Mouse (Mus musculus) liver, adult 2 months (tissue): ENCODE measurements around the gene Cfap299. TPM values are rescaled to one million over a fixed set of nuclear protein-coding genes. Genes with fewer than 3 reads are reported as not detected.

ENCODE experiments used
- DNase-seq: peaks from one replicate; pipeline ENCODE4 v3.0.0-alpha.2; 2011; ENCODE audit warnings: low read depth, low spot score; ENCODE audit errors: extremely low read depth
- H3K27ac ChIP-seq: fragments of 200-500 bp; replicated peaks from 2 replicates; pipeline ENCODE4 v1.5.1; 2012; ENCODE audit warnings: low read depth, mild to moderate bottlenecking, control low read depth, inconsistent platforms, low read length; ENCODE audit not compliant: insufficient read depth
- H3K27me3 ChIP-seq: fragments of 200-500 bp; 2 replicates; pipeline ENCODE4 v1.6.1; 2012; ENCODE audit warnings: mild to moderate bottlenecking, moderate library complexity, low read length, inconsistent platforms; ENCODE audit not compliant: control insufficient read depth, insufficient read depth
- H3K36me3 ChIP-seq: fragments of 200-500 bp; 2 replicates; pipeline ENCODE4 v1.6.1; 2012; ENCODE audit warnings: low read length, inconsistent platforms; ENCODE audit not compliant: control insufficient read depth, insufficient read depth
- H3K4me1 ChIP-seq: fragments of 200-500 bp; 2 replicates; pipeline ENCODE4 v1.6.1; 2011; ENCODE audit warnings: low read length; ENCODE audit not compliant: control insufficient read depth, insufficient read depth
- H3K4me3 ChIP-seq: fragments of 200-500 bp; 2 replicates; pipeline ENCODE4 v1.5.1; 2011; ENCODE audit warnings: low read depth, mild to moderate bottlenecking, control low read depth, low read length, moderate library complexity; ENCODE audit not compliant: insufficient read depth
- H3K79me2 ChIP-seq: fragments of 200-500 bp; 2 replicates; pipeline ENCODE4 v1.6.1; 2012; ENCODE audit warnings: inconsistent platforms, mild to moderate bottlenecking, low read length, moderate library complexity; ENCODE audit not compliant: control insufficient read depth, insufficient read depth
- H3K9ac ChIP-seq: fragments of 200-500 bp; 2 replicates; pipeline ENCODE4 v1.6.1; 2012; ENCODE audit warnings: low read depth, mild to moderate bottlenecking, control low read depth, inconsistent platforms, low read length
- CTCF ChIP-seq: fragments of 200-500 bp; IDR thresholded peaks from 2 replicates; pipeline ENCODE4 v1.5.1; 2011; ENCODE audit warnings: low read depth, low read length, control low read depth
- POLR2A ChIP-seq: fragments of 200-500 bp; IDR thresholded peaks from 2 replicates; pipeline ENCODE4 v1.6.1; 2011; ENCODE audit warnings: low read length, control low read depth; ENCODE audit not compliant: insufficient read depth; ENCODE audit errors: extremely low read depth
- WGBS: fragments of 180-500 bp; shearing (Covaris S2); methylation state at CpG from one replicate; pipeline ENCODE4 v1.1.7; 2018; 5-methylcytosine and 5-hydroxymethylcytosine counted together
- polyA plus RNA-seq: library from polyadenylated mRNA; depleted of rRNA; stranded (reverse); fragments of >200 nt; gene quantifications from 2 replicates; pipeline ENCODE4 v1.2.3, GENCODE M21; 2012
- total RNA-seq: library from RNA; depleted of rRNA; stranded (reverse); fragments of >200 nt; gene quantifications from 2 replicates; pipeline ENCODE4 v1.2.3, GENCODE M21; 2014

Cfap299 gene
- total and polyA plus RNA-seq, 2 experiments = not detected

DNA sequence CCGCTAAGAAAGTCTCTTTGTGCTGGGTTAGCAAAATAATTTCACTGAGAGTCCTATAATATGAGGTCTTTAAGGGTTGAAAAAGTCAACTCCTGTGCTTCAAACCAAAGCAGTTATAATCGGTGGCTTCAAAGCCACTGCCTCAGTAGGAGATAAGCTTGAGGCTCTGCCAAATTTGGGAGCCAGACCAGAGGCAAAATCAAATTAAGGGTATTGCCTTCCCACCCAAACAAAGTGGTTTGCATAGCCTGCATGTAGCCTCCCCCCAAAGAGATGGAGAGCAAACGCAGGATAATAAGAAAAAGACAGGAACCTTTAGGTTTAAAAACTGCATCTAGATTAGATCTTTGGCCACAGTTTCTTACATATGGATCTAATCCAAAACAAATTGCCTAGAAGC, 58.0 kb downstream of the Cfap299 start:
- DNase-seq = no peak
- Histone ChIP-seq H3K27ac (no peak overlapping the region), H3K9ac (no peak overlapping the region), H3K4me3 (no peak overlapping the region), H3K4me1 (no peaks in the 10 kb centered on the region), H3K79me2 (no peaks in the 10 kb centered on the region), H3K36me3 (no peaks in the 10 kb centered on the region), H3K27me3 (no peaks in the 10 kb centered on the region)
- WGBS = 64% methylated on average over 3 of the region's 3 CpGs
- TF ChIP-seq POLR2A (no peak), CTCF (no peak)

DNA sequence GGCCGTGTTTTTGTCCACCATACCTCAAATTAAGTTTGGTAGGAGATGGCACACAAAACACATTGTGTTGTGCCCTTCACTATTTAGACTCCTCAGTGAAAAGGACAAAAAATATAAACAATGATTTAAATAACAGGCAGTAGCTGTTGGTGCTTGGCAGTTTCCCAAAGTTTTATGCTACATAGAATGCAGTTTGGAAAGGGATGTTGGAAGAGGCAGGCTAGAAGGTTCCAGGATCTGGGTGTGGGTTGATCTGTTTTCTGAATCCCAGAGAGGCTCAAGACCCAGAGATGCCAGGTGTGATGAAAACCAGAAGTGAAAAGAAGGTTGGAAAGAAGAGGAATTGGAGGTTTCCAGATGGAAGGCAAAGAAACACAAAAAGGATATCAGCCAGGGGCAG, 73.1 kb downstream of the Cfap299 start:
- Histone ChIP-seq H3K4me3 (no peak overlapping the region), H3K36me3 (no peaks in the 10 kb centered on the region), H3K4me1 (no peaks in the 10 kb centered on the region), H3K9ac (no peak overlapping the region), H3K27me3 (no peaks in the 10 kb centered on the region), H3K79me2 (no peaks in the 10 kb centered on the region), H3K27ac (no peak overlapping the region)
- DNase-seq = no peak
- TF ChIP-seq POLR2A (no peak), CTCF (no peak)
- WGBS = 79% methylated on average over 1 of the region's 1 CpGs

DNA sequence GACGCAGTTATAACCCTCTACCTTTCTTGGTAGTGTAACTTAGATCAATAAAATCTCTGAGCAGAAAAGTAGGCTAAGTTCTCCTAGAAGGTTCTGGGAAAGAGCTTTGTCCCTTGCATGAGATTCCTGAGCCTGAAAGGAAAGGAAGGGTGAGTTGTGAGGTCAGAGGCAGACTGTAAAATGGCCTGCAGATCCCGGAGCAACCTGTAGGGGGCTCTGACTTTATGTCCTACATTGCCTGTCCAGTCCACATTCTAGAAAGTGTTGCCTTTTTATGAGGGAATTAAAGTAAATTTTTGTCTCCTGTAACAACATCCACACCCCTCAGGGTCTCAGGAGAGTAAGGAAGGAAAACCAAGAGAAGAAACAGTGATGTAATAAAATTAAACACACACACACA, 81.0 kb downstream of the Cfap299 start:
- Histone ChIP-seq H3K9ac (no peak overlapping the region), H3K4me3 (no peak overlapping the region), H3K27ac (no peak overlapping the region), H3K79me2 (no peaks in the 10 kb centered on the region), H3K27me3 (no peaks in the 10 kb centered on the region), H3K4me1 (no peaks in the 10 kb centered on the region), H3K36me3 (no peaks in the 10 kb centered on the region)
- DNase-seq = peak; percentile 2
- TF ChIP-seq POLR2A (no peak), CTCF (peak; percentile 42; the same call in 1 of the 2 replicates)
- 67% methylated on average over 2 of the region's 2 CpGs for WGBS

DNA sequence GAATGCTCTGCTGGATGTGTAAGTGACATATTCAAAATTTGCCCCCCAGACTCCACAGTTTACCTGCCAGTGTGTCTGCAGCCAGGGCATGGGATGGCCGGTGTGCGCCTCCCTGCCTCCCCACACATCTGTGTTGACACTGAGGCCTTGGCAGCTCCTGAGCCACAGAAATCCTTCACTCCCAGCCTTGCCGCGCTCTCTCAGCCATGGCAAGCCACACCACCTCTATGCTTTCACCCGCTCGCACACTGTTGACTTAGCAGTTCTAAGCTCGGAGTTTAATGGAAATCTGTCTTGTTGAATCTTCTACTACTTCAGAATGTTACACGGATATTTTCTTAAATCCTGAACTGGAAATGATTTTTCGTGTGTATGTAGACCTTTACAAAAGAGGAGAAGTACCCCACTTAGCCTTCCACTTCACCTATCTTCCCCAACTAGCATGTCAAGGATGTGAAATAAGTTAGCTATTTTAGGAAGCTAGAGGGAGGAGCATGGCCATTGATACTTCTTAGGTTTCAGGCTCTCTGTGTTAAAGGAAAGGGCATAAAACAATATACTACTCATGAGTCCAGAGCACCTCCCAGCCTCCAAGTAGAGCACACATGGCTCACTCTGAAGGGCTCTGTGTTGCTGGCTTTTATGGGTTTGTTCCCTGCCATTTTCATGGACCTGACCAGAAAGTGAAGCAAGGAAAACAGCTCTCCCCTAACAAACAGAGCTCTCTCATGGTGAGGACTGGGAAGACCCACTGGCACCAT, 87.5 kb downstream of the Cfap299 start:
- DNase-seq = no peak
- WGBS = 70% methylated on average over 9 of the region's 9 CpGs
- Histone ChIP-seq H3K27me3 (no peaks in the 10 kb centered on the region), H3K4me1 (no peaks in the 10 kb centered on the region), H3K79me2 (no peaks in the 10 kb centered on the region), H3K9ac (no peak overlapping the region), H3K27ac (no peak overlapping the region), H3K36me3 (no peaks in the 10 kb centered on the region), H3K4me3 (no peak overlapping the region)
- TF ChIP-seq CTCF (no peak), POLR2A (no peak)

DNA sequence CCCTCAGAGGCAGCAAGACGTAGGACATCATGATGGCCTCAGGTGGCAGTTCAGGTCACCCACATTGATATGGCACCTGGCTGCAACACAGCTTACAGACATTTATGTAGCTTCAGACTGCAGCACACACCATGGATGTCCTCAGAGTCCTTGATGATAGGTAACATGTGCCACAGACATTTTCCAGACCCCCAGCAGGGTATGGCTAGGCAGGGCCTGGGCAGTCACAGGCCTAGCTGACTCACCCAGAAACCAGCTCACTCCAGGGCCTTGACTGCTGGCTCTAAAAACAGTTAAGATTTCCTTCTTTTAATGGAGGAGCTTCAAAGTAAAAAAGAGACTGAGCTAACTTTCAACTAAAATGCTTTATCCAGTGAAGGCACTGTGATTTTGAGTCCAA, 95.9 kb downstream of the Cfap299 start:
- H3K9ac ChIP-seq = no peak overlapping the region
- no peaks in the 10 kb centered on the region for H3K79me2 ChIP-seq
- no peaks in the 10 kb centered on the region for H3K36me3 ChIP-seq
- H3K4me3 ChIP-seq = no peak overlapping the region
- H3K27me3 ChIP-seq = no peaks in the 10 kb centered on the region
- no peak overlapping the region for H3K27ac ChIP-seq
- DNase-seq = no peak
- WGBS = 96% methylated on average over 1 of the region's 1 CpGs
- no peak for TF ChIP-seq CTCF
- no peak for TF ChIP-seq POLR2A
- H3K4me1 ChIP-seq = no peaks in the 10 kb centered on the region

DNA sequence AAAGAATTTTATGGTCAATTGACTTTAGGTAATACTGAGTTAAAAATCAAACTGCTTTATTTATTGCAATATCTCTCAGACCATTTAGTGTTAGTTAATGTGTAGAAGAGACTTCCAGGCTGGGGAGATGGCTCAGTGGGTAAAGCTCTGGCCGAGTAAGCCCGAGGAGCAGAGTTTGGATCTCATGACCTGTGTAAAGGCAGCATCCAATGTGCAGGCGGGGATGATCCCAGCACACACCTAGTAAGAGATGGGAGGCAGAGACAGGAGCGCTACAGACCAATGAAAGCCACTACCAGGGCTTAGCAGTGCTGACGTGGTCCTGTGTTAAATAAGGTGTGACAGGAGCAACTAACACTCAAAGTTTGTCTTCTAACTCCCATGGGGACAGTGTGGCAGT, 97.0 kb downstream of the Cfap299 start:
- H3K36me3 ChIP-seq = no peaks in the 10 kb centered on the region
- DNase-seq = no peak
- no peak overlapping the region for H3K27ac ChIP-seq
- H3K79me2 ChIP-seq = no peaks in the 10 kb centered on the region
- H3K4me3 ChIP-seq = no peak overlapping the region
- no peak overlapping the region for H3K9ac ChIP-seq
- no peak for TF ChIP-seq CTCF
- TF ChIP-seq POLR2A = no peak
- H3K4me1 ChIP-seq = no peaks in the 10 kb centered on the region
- WGBS = 79% methylated on average over 5 of the region's 5 CpGs
- no peaks in the 10 kb centered on the region for H3K27me3 ChIP-seq
